Mouse (Mus musculus): ENCODE results near the gene Kif13a. TPM values are rescaled to one million over a fixed set of nuclear protein-coding genes. Genes with fewer than 3 reads are reported as not detected.

Kif13a gene
- polyA plus RNA-seq, 1 experiment from 2014 or later = 7.6 TPM

DNA sequence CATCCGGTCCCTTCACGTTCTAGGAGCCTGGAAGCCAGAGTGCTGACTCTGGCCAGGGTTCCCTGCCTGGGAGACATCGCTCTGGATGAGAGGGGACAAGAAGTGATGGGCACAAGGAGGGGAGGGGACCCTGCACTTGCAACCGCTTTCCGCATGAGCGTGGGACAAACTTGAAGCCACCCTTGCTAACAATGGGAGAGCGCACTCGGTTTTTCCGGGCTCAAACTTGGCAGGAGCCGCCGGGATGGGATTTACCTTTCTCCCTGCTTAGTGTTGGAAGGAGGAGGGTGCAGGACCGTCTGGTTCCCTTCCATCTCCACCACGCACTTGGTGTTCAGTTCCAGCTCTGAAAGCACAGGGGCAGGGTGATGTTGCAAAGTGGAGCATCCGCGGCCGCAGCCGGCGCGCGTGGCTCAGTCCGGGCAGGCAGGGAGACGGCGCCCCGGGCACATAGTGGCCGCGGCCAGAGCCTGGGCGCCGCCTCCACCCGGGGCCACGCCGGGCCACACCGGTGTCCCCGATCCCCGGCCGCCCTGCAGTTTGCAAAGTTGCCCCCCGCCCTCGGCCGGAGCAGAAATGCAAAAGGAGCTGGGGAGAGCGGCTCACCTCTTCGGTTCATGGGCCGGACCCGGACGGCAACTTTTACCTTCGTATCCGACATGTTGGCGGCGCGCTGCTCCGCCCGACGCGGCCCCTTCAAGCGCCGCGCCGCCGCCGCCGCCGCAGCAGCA lies 541 bp downstream of the Kif13a start:
- peak overlapping the region; percentile 100 for H3K27ac ChIP-seq (ENCODE audit: low read length)
- peak; percentile 68 for ATAC-seq
- H3K36me3 ChIP-seq (ENCODE audit: control insufficient read depth, insufficient read depth, low read length) = peaks cover 3% of the 10 kb centered on the region; the same call in 1 of the 2 replicates
- peaks cover 15% of the 10 kb centered on the region for H3K4me1 ChIP-seq (ENCODE audit: control insufficient read depth, insufficient read depth, low read length)
- under 1% methylated on average over 60 of the region's 60 CpGs for WGBS
- peak overlapping the region; percentile 92 for H3K4me2 ChIP-seq (ENCODE audit: low read depth, low read length)
- peak overlapping the region; percentile 83 for H3K4me3 ChIP-seq (ENCODE audit: low read length)
- H3K9me3 ChIP-seq (ENCODE audit: control insufficient read depth, low read length) = no peaks in the 10 kb centered on the region
- H3K27me3 ChIP-seq (replicated peaks; ENCODE audit: control insufficient read depth, insufficient read depth, low read length) = no peaks in the 10 kb centered on the region
- H3K9ac ChIP-seq (ENCODE audit: low read depth, low read length) = peak overlapping the region; percentile 98

DNA sequence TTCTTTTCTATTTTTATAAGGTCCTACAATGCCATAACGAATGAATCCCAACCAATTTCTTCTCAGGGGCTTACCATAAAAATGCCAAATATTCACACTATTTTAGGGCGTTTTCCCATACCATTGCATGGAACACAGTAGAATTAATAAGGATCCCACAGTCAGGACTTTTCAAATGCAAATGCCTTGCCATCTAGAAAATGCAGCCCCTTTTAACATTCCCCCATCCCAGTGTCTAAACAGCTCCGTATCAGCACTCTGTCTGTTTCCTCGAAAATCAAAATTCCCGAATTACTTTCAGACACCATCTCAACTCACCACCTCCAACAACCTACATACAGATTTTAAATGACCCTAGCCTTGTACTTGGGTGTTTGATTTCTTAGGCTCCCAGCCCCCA lies 1.3 kb downstream of the Kif13a start:
- WGBS = 44% methylated on average over 5 of the region's 5 CpGs
- Histone ChIP-seq H3K9me3 (ENCODE audit: control insufficient read depth, low read length) (no peaks in the 10 kb centered on the region), H3K27ac (ENCODE audit: low read length) (no peak overlapping the region), H3K4me1 (ENCODE audit: control insufficient read depth, insufficient read depth, low read length) (peaks cover 15% of the 10 kb centered on the region), H3K9ac (ENCODE audit: low read depth, low read length) (peak overlapping the region; percentile 98), H3K4me2 (ENCODE audit: low read depth, low read length) (peak overlapping the region; percentile 92), H3K36me3 (ENCODE audit: control insufficient read depth, insufficient read depth, low read length) (peaks cover 3% of the 10 kb centered on the region; the same call in 1 of the 2 replicates), H3K27me3 (replicated peaks; ENCODE audit: control insufficient read depth, insufficient read depth, low read length) (no peaks in the 10 kb centered on the region), H3K4me3 (ENCODE audit: low read length) (peak overlapping the region; percentile 83)
- no peak for ATAC-seq

DNA sequence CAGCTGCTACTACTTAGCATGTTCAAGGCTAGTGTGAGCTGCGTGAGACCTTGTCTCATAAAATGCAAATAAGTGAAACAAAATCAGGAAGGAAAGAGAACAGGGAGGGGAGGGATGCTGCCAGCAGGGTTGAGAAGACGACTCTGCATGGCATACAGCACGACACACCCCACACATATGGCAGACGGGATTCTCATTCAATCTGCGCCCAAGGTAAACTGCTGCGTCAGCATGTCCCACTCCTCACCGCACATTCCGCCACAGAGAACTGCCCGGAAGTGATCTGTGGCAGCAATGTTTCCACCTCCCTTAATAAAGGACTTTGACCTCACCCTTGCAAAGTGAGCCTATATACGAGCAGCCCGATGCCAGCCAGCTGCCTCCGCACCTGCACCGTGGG lies 4.0 kb downstream of the Kif13a start:
- no peak overlapping the region for H3K9ac ChIP-seq (ENCODE audit: low read depth, low read length)
- 87% methylated on average over 13 of the region's 13 CpGs for whole genome bisulfite sequencing
- H3K4me1 ChIP-seq (ENCODE audit: control insufficient read depth, insufficient read depth, low read length) = peaks cover 23% of the 10 kb centered on the region
- peaks cover 3% of the 10 kb centered on the region; the same call in 1 of the 2 replicates for H3K36me3 ChIP-seq (ENCODE audit: control insufficient read depth, insufficient read depth, low read length)
- H3K27me3 ChIP-seq (replicated peaks; ENCODE audit: control insufficient read depth, insufficient read depth, low read length) = no peaks in the 10 kb centered on the region
- ATAC-seq = no peak
- H3K4me3 ChIP-seq (ENCODE audit: low read length) = no peak overlapping the region
- no peak overlapping the region for H3K4me2 ChIP-seq (ENCODE audit: low read depth, low read length)
- H3K9me3 ChIP-seq (ENCODE audit: control insufficient read depth, low read length) = no peaks in the 10 kb centered on the region
- H3K27ac ChIP-seq (ENCODE audit: low read length) = no peak overlapping the region

DNA sequence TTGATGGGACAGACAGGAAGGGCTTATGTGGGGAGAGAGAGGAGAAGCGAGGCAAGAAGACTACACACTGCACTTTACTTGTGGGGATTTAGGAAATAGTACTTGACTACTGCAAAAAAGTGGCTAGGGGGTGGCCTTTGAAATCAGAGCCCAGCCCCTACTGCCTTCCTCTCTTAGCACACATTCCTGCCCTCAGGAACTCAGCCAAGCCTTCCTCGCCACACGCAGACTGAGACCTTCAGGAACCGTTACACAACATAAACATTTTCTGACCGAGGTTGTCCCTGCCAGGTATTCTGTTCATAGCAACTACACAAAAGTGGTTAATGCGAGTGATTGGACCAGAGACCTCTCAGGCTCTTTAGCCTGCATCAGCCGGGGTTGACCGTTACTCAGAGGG lies 8.1 kb downstream of the Kif13a start:
- no peaks in the 10 kb centered on the region for H3K9me3 ChIP-seq (ENCODE audit: control insufficient read depth, low read length)
- peaks cover 8% of the 10 kb centered on the region for H3K4me1 ChIP-seq (ENCODE audit: control insufficient read depth, insufficient read depth, low read length)
- H3K9ac ChIP-seq (ENCODE audit: low read depth, low read length) = no peak overlapping the region
- H3K27me3 ChIP-seq (replicated peaks; ENCODE audit: control insufficient read depth, insufficient read depth, low read length) = no peaks in the 10 kb centered on the region
- H3K4me2 ChIP-seq (ENCODE audit: low read depth, low read length) = no peak overlapping the region
- H3K4me3 ChIP-seq (ENCODE audit: low read length) = no peak overlapping the region
- no peak for ATAC-seq
- H3K27ac ChIP-seq (ENCODE audit: low read length) = no peak overlapping the region
- no peaks in the 10 kb centered on the region for H3K36me3 ChIP-seq (ENCODE audit: control insufficient read depth, insufficient read depth, low read length)
- 58% methylated on average over 8 of the region's 8 CpGs for WGBS

DNA sequence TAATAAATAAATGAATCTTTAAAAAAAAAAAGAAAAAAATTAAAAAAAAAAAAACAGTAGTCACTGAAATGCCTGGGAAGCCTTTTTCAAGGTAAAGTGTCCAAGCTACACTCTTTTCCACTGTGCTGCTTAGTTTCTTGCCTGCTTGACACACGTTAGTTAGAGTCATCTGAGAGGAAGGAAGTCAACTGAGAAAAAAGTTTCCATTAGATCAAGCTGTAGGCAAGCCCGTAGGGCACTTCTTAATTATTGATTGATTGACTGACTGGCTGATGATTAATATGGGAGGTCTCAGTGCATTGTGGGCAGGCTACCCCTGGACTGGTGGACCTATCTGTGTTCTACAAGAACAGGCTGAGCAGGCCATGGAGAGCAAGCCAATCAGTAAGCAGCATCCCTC lies 9.9 kb downstream of the Kif13a start:
- Histone ChIP-seq H3K9ac (ENCODE audit: low read depth, low read length) (no peak overlapping the region), H3K27ac (ENCODE audit: low read length) (no peak overlapping the region), H3K4me2 (ENCODE audit: low read depth, low read length) (no peak overlapping the region), H3K36me3 (ENCODE audit: control insufficient read depth, insufficient read depth, low read length) (no peaks in the 10 kb centered on the region), H3K4me1 (ENCODE audit: control insufficient read depth, insufficient read depth, low read length) (peaks cover 8% of the 10 kb centered on the region), H3K27me3 (replicated peaks; ENCODE audit: control insufficient read depth, insufficient read depth, low read length) (no peaks in the 10 kb centered on the region), H3K4me3 (ENCODE audit: low read length) (no peak overlapping the region), H3K9me3 (ENCODE audit: control insufficient read depth, low read length) (no peaks in the 10 kb centered on the region)
- 85% methylated on average over 2 of the region's 2 CpGs for WGBS
- no peak for ATAC-seq

DNA sequence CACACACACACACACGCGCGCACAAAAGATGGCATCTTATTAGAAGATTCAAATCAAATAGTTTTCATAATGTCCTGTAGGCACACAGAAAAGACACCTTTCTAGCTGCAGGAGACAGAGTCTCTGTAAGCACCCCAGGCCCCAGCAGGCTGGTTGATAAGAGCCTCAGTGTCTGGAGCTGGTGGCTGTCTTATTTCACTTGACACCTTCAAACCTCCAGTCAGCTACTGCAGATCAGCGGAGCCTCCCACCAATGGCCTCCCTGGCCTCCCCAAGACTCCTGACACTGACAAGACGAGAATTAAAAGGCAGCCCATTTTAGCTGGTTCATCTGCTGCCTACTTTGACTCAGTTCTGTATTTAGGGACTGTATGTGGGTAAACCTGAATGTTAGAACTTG lies 11.2 kb downstream of the Kif13a start:
- H3K4me2 ChIP-seq (ENCODE audit: low read depth, low read length) = no peak overlapping the region
- no peak overlapping the region for H3K4me3 ChIP-seq (ENCODE audit: low read length)
- no peak overlapping the region for H3K27ac ChIP-seq (ENCODE audit: low read length)
- no peak overlapping the region for H3K9ac ChIP-seq (ENCODE audit: low read depth, low read length)
- ATAC-seq = no peak
- 82% methylated on average over 5 of the region's 5 CpGs for WGBS
- H3K4me1 ChIP-seq (ENCODE audit: control insufficient read depth, insufficient read depth, low read length) = peaks cover 8% of the 10 kb centered on the region
- H3K9me3 ChIP-seq (ENCODE audit: control insufficient read depth, low read length) = no peaks in the 10 kb centered on the region
- H3K36me3 ChIP-seq (ENCODE audit: control insufficient read depth, insufficient read depth, low read length) = no peaks in the 10 kb centered on the region
- no peaks in the 10 kb centered on the region for H3K27me3 ChIP-seq (replicated peaks; ENCODE audit: control insufficient read depth, insufficient read depth, low read length)

DNA sequence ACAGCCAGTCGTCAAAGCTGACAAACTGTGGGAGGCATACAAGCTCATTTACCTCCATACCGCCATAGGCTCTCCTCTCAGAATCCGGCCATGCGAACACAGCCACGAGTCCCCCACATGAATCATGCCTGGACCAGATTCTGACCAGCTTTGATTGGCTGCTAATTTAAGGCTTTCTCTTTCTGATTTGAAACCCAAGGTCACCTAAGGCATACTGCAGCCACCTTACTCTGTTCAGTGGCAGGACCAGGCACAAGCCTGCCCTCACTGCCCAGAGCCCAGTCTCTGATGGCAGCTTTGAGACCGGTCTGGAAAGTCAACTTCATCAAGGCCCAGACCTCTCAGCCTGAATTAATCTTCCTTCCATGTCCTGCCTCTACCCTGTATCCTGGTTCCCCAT lies 17.7 kb downstream of the Kif13a start:
- Histone ChIP-seq H3K27me3 (replicated peaks; ENCODE audit: control insufficient read depth, insufficient read depth, low read length) (no peaks in the 10 kb centered on the region), H3K4me1 (ENCODE audit: control insufficient read depth, insufficient read depth, low read length) (no peaks in the 10 kb centered on the region), H3K4me3 (ENCODE audit: low read length) (no peak overlapping the region), H3K27ac (ENCODE audit: low read length) (no peak overlapping the region), H3K36me3 (ENCODE audit: control insufficient read depth, insufficient read depth, low read length) (0 out of 2 replicates have a peak, but pooled peaks cover 4% of the 10 kb centered on the region), H3K4me2 (ENCODE audit: low read depth, low read length) (no peak overlapping the region), H3K9me3 (ENCODE audit: control insufficient read depth, low read length) (no peaks in the 10 kb centered on the region), H3K9ac (ENCODE audit: low read depth, low read length) (no peak overlapping the region)
- ATAC-seq = no peak
- 71% methylated on average over 6 of the region's 6 CpGs for WGBS

DNA sequence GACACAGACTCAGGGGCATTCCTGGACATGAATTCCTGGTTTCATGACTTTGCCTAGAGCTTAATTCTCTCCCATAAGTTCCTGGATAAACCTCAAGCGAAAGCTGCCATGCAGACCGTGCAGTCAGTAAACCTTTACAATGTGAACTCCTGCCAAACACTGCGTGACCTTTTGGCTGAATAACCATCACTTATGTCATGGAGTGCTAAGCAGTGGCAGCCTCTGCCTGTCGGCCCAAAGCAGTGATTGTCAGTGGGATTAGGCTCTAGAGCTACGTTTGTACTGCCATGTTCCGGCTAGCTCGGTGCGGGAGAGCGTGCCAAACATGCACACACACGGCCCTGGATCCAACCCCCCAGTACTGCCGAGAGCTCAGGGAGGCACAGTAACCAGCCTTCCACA lies 18.6 kb downstream of the Kif13a start:
- Histone ChIP-seq H3K27ac (ENCODE audit: low read length) (no peak overlapping the region), H3K4me1 (ENCODE audit: control insufficient read depth, insufficient read depth, low read length) (no peaks in the 10 kb centered on the region), H3K4me2 (ENCODE audit: low read depth, low read length) (no peak overlapping the region), H3K9me3 (ENCODE audit: control insufficient read depth, low read length) (no peaks in the 10 kb centered on the region), H3K9ac (ENCODE audit: low read depth, low read length) (no peak overlapping the region), H3K27me3 (replicated peaks; ENCODE audit: control insufficient read depth, insufficient read depth, low read length) (no peaks in the 10 kb centered on the region), H3K4me3 (ENCODE audit: low read length) (no peak overlapping the region), H3K36me3 (ENCODE audit: control insufficient read depth, insufficient read depth, low read length) (0 out of 2 replicates have a peak, but pooled peaks cover 4% of the 10 kb centered on the region)
- no peak for ATAC-seq
- 58% methylated on average over 11 of the region's 11 CpGs for WGBS

DNA sequence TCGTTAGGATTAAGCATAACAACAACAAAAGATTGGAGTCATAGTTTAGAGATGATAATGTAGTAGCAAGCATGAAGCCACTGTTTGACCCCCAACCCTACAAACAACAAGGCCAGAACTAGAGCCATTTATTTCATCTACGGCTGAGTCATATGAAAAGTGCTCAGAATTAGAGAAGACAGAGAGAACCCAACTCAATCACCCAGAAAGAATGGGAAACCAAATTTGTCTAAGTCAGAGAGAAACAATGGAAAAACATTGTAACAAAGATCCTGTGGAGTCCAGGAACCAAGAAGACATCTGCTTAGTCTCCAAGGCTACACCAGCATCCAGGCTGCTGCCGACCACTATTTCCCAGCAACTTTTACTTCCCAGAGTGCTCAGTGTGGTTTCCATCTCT lies 19.7 kb downstream of the Kif13a start:
- ATAC-seq = no peak
- H3K4me1 ChIP-seq (ENCODE audit: control insufficient read depth, insufficient read depth, low read length) = no peaks in the 10 kb centered on the region
- WGBS = 65% methylated on average over 3 of the region's 3 CpGs
- H3K4me2 ChIP-seq (ENCODE audit: low read depth, low read length) = no peak overlapping the region
- no peak overlapping the region for H3K4me3 ChIP-seq (ENCODE audit: low read length)
- H3K9me3 ChIP-seq (ENCODE audit: control insufficient read depth, low read length) = no peaks in the 10 kb centered on the region
- no peaks in the 10 kb centered on the region for H3K27me3 ChIP-seq (replicated peaks; ENCODE audit: control insufficient read depth, insufficient read depth, low read length)
- H3K27ac ChIP-seq (ENCODE audit: low read length) = no peak overlapping the region
- H3K36me3 ChIP-seq (ENCODE audit: control insufficient read depth, insufficient read depth, low read length) = 0 out of 2 replicates have a peak, but pooled peaks cover 4% of the 10 kb centered on the region
- H3K9ac ChIP-seq (ENCODE audit: low read depth, low read length) = no peak overlapping the region
